Mouse (Mus musculus) frontal cortex, adult 2 months (tissue): ENCODE results near the gene Spon1. TPM values are rescaled to one million over a fixed set of nuclear protein-coding genes. Genes with fewer than 3 reads are reported as not detected.

Experiments used
- DNase-seq, 2 experiments: peaks; one replicate each; pipeline ENCODE4 v3.0.0; 2022; ENCODE audit warnings: low spot score in 1 of 2; ENCODE audit errors: extremely low spot score in 1 of 2
- polyA plus RNA-seq: library from polyadenylated mRNA; depleted of rRNA; stranded (reverse); fragments of >200 nt; gene quantifications from 2 replicates; pipeline ENCODE4 v1.2.3, GENCODE M21; 2012

The Spon1 gene
- polyA plus RNA-seq, 1 experiment: 42.0 TPM

- no peak for DNase-seq
These were observed 277.5 kb downstream of the Spon1 start for GRCm38 (mm10) chr7:114042973-114043928.

DNA sequence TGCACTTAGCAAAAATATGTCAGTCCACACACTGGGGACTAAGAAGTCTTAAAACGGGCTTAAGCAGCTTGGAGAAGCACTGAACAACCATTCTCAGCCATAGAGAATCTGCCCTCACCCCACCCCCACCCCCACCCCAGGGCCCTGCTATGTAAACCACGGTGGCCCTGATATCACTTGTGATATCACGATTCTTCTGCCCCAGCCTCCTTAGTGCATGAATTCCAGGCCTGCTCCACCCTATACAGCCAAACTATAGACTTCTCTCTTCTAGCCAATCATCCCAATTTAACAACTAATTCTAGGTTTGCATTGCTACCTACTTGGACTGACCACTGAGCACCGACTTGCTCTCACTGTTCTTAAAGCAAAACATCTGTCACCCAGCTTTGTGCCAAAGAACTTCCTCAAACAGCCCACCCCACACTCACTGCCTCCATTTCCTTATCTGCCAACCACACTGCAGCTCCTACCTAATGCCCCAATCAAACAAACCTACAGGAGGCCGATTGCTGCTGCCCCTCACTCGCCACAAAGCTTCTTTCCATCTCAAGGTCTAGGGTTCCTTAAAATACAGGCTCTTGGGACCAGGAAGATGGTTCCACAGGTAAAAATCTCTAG, 278.2 kb downstream of the Spon1 start:
- DNase-seq: no peak

DNA sequence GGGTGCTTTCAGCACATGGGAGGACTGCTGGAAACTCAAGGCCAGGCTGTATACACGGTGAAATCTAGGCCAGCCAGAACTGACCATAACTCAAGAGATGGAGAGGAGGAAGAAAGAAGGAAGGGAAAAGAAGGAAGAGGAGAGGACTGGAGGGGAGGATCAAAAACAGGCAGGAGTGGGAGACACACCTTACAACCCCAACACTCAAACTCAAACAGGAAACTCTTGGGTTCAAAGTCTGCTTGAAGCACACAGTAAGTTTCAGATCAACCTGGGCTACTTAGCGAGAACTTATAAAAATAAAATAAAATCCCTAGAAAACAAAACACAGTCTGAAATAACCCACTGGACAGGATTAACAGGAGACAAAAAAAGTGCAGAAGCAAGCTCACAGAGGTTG, 280.0 kb downstream of the Spon1 start:
- no peak for DNase-seq

DNA sequence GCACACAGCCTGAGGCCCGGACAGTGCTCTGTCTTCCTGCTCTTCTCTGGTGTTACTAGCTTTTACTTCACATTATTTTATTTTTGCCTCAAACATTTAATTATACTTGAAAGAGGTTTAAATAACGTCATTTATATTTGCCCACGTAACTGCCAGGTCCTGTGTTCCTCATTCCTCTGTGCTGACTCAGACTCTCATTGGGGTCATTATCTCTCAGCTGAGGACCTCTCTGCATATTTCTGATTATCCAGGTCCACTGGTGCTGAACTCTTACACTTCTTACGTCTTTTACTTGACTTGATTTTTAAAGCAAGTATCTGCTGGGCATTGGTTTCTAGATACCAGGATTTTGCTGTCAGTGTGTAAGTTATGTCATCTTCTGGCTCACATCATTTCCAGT, 287.9 kb downstream of the Spon1 start:
- no peak for DNase-seq

DNA sequence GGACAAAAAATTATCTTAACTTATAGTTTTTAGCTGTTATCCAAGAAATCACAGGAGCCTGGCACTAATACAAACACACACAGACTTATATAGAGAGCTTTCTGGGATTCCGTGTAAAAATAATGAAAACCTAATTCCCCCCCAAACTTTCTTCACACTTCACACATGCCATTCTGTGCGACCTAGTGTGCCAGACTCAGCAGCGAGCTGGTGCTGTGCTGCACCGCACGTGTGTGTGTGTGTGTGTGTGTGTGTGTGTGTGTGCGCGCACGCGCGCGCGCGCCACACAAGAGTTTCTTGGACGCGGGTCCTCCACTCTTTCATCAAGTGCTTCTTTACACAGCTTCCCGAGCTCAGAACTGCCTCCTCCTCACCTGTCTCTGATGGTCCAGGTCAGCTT, 292.4 kb downstream of the Spon1 start:
- DNase-seq: no peak

- no peak for DNase-seq
These were observed 293.2 kb downstream of the Spon1 start for GRCm38 (mm10) chr7:114058927-114059441.

DNA sequence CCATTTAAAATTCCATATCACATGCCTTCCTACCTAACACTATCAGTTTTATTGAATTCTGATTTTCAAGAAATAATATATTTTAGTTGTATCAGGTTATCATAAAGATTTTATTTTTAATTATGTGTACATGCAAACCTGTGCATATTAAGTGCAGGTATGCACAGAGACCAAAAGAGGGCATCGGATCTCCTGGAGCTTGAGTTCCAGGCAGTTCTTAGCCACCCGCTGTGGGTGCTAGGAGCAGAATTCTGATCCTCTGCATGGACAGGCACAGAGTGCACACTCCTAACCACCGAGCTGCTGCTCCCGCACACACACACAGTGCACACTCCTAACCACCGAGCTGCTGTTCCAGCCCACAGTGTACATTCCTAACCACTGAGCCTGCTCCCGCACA, 294.6 kb downstream of the Spon1 start:
- DNase-seq: no peak

- DNase-seq: no peak
These were observed 296.7 kb downstream of the Spon1 start for GRCm38 (mm10) chr7:114062451-114062850.

- DNase-seq: peak in 1 of 2 experiments; percentile 60
These were observed 297.7 kb downstream of the Spon1 start for GRCm38 (mm10) chr7:114063534-114063933.

GRCm38 (mm10) chr7:114063966-114064365, 298.2 kb downstream of the Spon1 start:
- DNase-seq: no peak

DNA sequence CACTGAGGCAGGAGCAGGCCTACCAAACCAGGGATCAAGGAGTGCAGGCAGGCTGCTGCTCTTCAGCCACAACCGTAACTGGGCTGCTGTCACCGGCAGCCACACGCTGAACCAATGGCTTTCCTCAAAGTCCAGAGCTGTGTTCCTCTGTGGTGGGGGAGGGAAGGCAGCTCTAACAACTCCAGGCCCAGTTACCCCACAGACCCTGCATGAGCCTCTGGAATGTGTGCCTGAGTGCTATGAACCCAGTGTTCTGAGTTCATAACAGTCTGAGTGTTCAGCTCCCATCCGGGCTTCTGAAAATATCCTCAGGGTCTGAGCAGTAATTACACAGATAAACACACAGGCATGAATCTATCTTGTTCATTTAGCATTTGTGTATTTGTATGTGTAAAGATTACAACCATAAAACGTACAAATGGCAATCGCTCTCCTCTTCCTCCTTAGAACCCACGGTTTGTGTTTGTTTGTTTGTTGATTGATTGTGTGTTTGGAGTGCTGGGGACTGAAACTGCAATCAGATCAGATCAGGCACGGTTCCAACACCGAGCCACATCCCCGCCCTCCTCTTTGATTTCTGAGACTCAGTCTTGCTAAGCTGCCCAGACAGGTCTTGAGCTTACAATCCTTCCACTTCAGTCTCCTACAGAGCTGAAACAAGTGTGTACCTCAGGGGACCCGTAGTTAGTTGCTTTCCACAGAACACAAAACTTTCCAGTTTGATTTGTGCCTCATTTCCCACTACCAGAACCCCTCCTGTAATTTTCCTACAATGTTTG, 299.8 kb downstream of the Spon1 start:
- no peak for DNase-seq

DNA sequence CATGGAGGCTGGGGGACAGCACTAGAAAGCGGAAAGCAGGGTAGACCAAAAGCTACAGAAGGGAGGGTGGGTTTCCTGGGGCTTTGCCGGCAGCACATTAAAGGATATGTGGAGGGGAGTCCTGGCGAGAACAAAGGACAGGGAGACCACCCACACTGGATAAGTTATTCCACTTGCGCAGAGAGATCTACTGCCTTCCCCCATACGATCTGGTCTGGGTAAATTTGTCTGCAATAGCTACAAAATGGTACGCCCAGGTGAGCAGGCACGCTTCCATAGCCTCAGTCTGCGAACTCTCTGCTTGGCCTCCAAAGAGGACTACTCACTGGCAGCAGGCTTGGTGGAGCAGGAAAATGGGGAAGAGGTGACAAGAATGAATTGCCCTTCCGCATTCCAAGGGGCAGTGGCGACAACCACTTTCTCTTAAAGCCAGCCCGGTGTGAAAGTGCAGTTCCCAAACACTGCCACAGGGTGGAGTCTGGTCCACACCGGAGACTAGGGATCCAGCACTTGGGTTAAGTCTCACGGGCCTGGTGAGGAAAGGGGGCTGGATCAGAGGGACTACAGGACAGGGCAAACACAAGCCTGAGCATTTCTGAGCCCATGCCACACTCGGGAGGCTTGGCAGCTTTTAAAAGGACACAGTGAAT, 300.9 kb downstream of the Spon1 start:
- peak; percentile 65 to 93 for DNase-seq

- DNase-seq: no peak
These were observed 303.2 kb downstream of the Spon1 start for GRCm38 (mm10) chr7:114068956-114069533.

- DNase-seq: no peak
These were observed 304.1 kb downstream of the Spon1 start for GRCm38 (mm10) chr7:114069726-114070457.

GRCm38 (mm10) chr7:114070458-114070840, 304.7 kb downstream of the Spon1 start:
- no peak for DNase-seq

DNA sequence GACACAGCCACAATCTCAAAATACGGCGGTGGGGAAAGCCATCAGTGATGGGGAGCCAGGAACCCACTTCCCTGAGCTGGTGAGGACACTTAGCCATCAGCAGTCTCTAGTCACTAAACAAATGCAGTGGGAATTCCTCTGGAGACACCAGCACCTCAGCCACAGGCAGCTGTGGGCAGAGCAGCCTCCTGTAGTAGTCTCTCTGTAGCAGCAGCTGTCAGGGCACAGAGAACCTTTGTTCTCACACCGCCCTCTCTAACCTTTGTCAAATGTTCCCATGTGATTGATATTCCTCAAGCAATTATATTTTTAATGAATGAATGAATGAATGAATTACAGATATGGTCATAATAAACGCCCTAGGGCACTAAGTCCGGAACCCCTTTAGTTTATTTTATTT, 305.6 kb downstream of the Spon1 start:
- no peak for DNase-seq

GRCm38 (mm10) chr7:114071851-114072616, 306.2 kb downstream of the Spon1 start:
- DNase-seq: peak in 1 of 2 experiments; percentile 61

GRCm38 (mm10) chr7:114074133-114074532, 308.3 kb downstream of the Spon1 start:
- DNase-seq: no peak

DNA sequence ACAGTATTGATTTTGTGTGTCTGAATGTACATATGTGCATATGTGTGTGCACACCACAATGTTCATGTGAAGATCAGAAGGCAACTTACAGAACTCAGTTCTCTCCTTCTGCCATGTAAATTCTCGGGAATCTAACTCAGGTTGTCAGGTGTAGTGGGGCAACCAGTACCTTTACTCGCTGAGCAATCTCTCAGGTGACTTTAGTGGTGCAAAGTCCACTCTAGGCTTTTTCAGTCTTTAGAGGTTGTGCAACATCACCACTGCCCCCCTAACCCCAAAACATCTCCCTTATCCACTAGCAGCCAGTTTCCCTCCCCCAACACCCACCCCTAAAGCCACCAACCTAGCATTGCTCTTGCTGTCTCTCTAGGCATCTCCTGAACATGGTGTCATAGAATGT, 308.8 kb downstream of the Spon1 start:
- no peak for DNase-seq
